Mouse (Mus musculus) forebrain, embryonic 15.5 days (tissue): ENCODE data around the gene Itga11. TPM values are rescaled to one million over a fixed set of nuclear protein-coding genes. Genes with fewer than 3 reads are reported as not detected.
"Not testable (repeated sequence)": the region's sequence is repeated elsewhere in the genome, so short reads cannot be mapped to it uniquely, and the experiment has no call there.

Source experiments
- ATAC-seq: fragments of 200-750 bp; cut with Nextera tagmentation; replicated peaks from 2 replicates; pipeline ENCODE4 v1.8.0; 2017; ENCODE audit warnings: mild to moderate bottlenecking, moderate TSS enrichment, moderate library complexity
- H3K27ac ChIP-seq: fragments of 300-500 bp; sonication (generic); replicated peaks from 2 replicates; pipeline ENCODE4 v1.5.1; 2015; ENCODE audit warnings: mild to moderate bottlenecking, inconsistent platforms
- H3K27me3 ChIP-seq: fragments of 300-500 bp; sonication (generic); 2 replicates; pipeline ENCODE4 v1.6.1; 2015; ENCODE audit warnings: inconsistent platforms
- H3K36me3 ChIP-seq: fragments of 300-500 bp; sonication (generic); 2 replicates; pipeline ENCODE4 v1.6.1; 2015; ENCODE audit warnings: mild to moderate bottlenecking, inconsistent platforms
- H3K4me1 ChIP-seq: fragments of 300-500 bp; sonication (generic); 2 replicates; pipeline ENCODE4 v1.6.1; 2015; ENCODE audit warnings: inconsistent platforms
- H3K4me2 ChIP-seq: fragments of 300-500 bp; sonication (generic); replicated peaks from 2 replicates; pipeline ENCODE4 v1.6.1; 2015; ENCODE audit warnings: mild to moderate bottlenecking, inconsistent platforms
- H3K4me3 ChIP-seq: fragments of 300-500 bp; sonication (generic); 2 replicates; pipeline ENCODE4 v1.5.1; 2015; ENCODE audit warnings: mild to moderate bottlenecking, inconsistent platforms
- H3K9ac ChIP-seq: fragments of 300-500 bp; sonication (generic); replicated peaks from 2 replicates; pipeline ENCODE4 v1.6.1; 2015; ENCODE audit warnings: mild to moderate bottlenecking, inconsistent platforms
- H3K9me3 ChIP-seq: fragments of 300-500 bp; sonication (generic); 2 replicates; pipeline ENCODE4 v1.6.1; 2016; ENCODE audit warnings: inconsistent platforms
- WGBS: fragments of 180-500 bp; shearing (Covaris S2); methylation state at CpG from one replicate; pipeline ENCODE4 v1.1.7; 2015; ENCODE audit warnings: mixed read lengths; 5-methylcytosine and 5-hydroxymethylcytosine counted together
- polyA plus RNA-seq: library from polyadenylated mRNA; unstranded; fragments of >200 nt; fragmentation: Nextera tagmentation; extraction: Ambion mirVana; gene quantifications from 2 replicates; pipeline ENCODE4 v1.2.1, GENCODE M21; 2015

Itga11 gene
- polyA plus RNA-seq, 1 experiment from 2014 or later: 0.90 TPM

- Histone ChIP-seq H3K27ac (peak overlapping the region; percentile 98), H3K4me2 (peak overlapping the region; percentile 73), H3K9me3 (no peaks in the 10 kb centered on the region), H3K36me3 (no peaks in the 10 kb centered on the region), H3K4me3 (peak overlapping the region; percentile 99), H3K27me3 (no peaks in the 10 kb centered on the region), H3K9ac (peak overlapping the region; percentile 98), H3K4me1 (peaks cover 39% of the 10 kb centered on the region)
- peak; percentile 36; the same call in 1 of the 2 replicates for ATAC-seq
- 8% methylated on average over 14 of the region's 14 CpGs for WGBS
Observed at GRCm38 (mm10) chr9:62812216-62813049, 134.8 kb downstream of the Itga11 start.

DNA sequence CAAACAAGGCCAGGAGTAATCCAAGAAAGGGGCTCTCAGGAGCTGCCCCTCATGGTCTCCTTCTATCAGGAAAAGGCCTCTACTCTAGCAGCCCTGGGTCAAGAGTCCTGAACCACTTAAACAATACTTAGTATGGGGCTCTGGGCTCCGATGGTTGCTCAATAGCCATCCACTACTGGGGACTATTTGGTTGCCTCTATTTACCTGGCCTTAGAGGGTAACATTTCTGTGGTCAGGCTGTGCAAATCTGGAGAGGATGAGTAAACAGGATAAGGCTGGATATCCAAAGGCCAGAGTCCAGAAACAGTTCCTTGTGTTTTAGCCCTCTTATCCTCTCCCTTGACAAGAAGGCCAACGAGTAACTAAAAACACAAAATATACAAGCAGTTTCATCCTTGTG lies 137.1 kb downstream of the Itga11 start:
- Histone ChIP-seq H3K27ac (no peak overlapping the region), H3K4me1 (peaks cover 25% of the 10 kb centered on the region), H3K4me2 (no peak overlapping the region), H3K27me3 (no peaks in the 10 kb centered on the region), H3K4me3 (no peak overlapping the region), H3K9me3 (no peaks in the 10 kb centered on the region), H3K9ac (no peak overlapping the region), H3K36me3 (no peaks in the 10 kb centered on the region)
- ATAC-seq: no peak
- WGBS: 83% methylated on average over 2 of the region's 2 CpGs

GRCm38 (mm10) chr9:62816323-62817098 lies 138.9 kb downstream of the Itga11 start:
- Histone ChIP-seq H3K4me2 (no peak overlapping the region), H3K36me3 (no peaks in the 10 kb centered on the region), H3K9ac (no peak overlapping the region), H3K4me3 (no peak overlapping the region), H3K4me1 (peaks cover 18% of the 10 kb centered on the region), H3K9me3 (no peaks in the 10 kb centered on the region), H3K27me3 (no peaks in the 10 kb centered on the region), H3K27ac (peak overlapping the region; percentile 17; the same call in 1 of the 2 replicates)
- WGBS: 83% methylated on average over 9 of the region's 9 CpGs
- ATAC-seq: no peak

- Histone ChIP-seq H3K4me3 (no peak overlapping the region), H3K4me2 (no peak overlapping the region), H3K27me3 (no peaks in the 10 kb centered on the region), H3K36me3 (no peaks in the 10 kb centered on the region), H3K9ac (no peak overlapping the region), H3K9me3 (no peaks in the 10 kb centered on the region), H3K27ac (peak overlapping the region; percentile 17), H3K4me1 (peaks cover 17% of the 10 kb centered on the region)
- 41% methylated on average over 12 of the region's 12 CpGs for WGBS
- ATAC-seq: peak; percentile 29; the same call in 1 of the 2 replicates
Observed at GRCm38 (mm10) chr9:62817099-62817571, 139.5 kb downstream of the Itga11 start.

- no peaks in the 10 kb centered on the region for H3K9me3 ChIP-seq
- no peaks in the 10 kb centered on the region for H3K27me3 ChIP-seq
- no peak overlapping the region for H3K9ac ChIP-seq
- no peak overlapping the region for H3K4me3 ChIP-seq
- ATAC-seq: no peak
- WGBS: 76% methylated on average over 4 of the region's 4 CpGs
- H3K27ac ChIP-seq: 0 out of 2 replicates have a peak overlapping the region, but pooled peaks have one; percentile 17
- H3K36me3 ChIP-seq: no peaks in the 10 kb centered on the region
- peaks cover 10% of the 10 kb centered on the region; the same call in 1 of the 2 replicates for H3K4me1 ChIP-seq
- H3K4me2 ChIP-seq: no peak overlapping the region
Observed at GRCm38 (mm10) chr9:62817828-62818614, 140.4 kb downstream of the Itga11 start.

GRCm38 (mm10) chr9:62819494-62819893 lies 141.9 kb downstream of the Itga11 start:
- H3K9me3 ChIP-seq: no peaks in the 10 kb centered on the region
- no peak for ATAC-seq
- H3K4me1 ChIP-seq: peaks cover 10% of the 10 kb centered on the region; the same call in 1 of the 2 replicates
- no peak overlapping the region for H3K4me3 ChIP-seq
- H3K27ac ChIP-seq: no peak overlapping the region
- H3K4me2 ChIP-seq: no peak overlapping the region
- H3K27me3 ChIP-seq: no peaks in the 10 kb centered on the region
- 91% methylated on average over 3 of the region's 3 CpGs for WGBS
- no peak overlapping the region for H3K9ac ChIP-seq
- H3K36me3 ChIP-seq: no peaks in the 10 kb centered on the region

- not testable (repeated sequence) for H3K36me3 ChIP-seq, H3K4me3 ChIP-seq, H3K27me3 ChIP-seq, H3K4me2 ChIP-seq, H3K9ac ChIP-seq, H3K27ac ChIP-seq, ATAC-seq, H3K9me3 ChIP-seq
- WGBS: 91% methylated on average over 6 of the region's 6 CpGs
- H3K4me1 ChIP-seq: peaks cover 10% of the 10 kb centered on the region; the same call in 1 of the 2 replicates
Observed at GRCm38 (mm10) chr9:62819910-62820309, 142.3 kb downstream of the Itga11 start.

DNA sequence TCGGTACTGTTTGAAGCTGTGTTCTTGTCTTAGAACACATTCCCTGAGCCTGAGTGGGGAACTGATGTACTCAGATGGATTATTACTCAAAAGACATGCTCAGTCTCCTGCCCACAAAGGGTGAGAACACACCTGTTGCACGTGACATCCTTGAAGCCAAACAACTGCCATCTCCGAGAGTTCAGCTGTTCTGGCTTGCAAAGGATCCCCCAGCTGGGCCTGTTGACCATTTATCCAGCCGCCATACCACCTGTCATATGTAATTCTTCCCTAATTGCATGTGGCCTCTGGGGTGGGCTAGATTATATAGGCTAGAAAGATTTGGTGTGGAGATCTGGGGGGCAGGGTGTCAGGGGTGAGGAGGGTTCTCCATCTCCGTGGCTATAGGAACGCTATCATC lies 143.2 kb downstream of the Itga11 start:
- 90% methylated on average over 6 of the region's 6 CpGs for WGBS

GRCm38 (mm10) chr9:62821811-62822210 lies 144.2 kb downstream of the Itga11 start:
- H3K36me3 ChIP-seq: no peaks in the 10 kb centered on the region
- peaks cover 13% of the 10 kb centered on the region for H3K4me1 ChIP-seq
- no peak overlapping the region for H3K9ac ChIP-seq
- H3K27me3 ChIP-seq: no peaks in the 10 kb centered on the region
- no peak for ATAC-seq
- WGBS: 97% methylated on average over 7 of the region's 7 CpGs
- no peak overlapping the region for H3K4me3 ChIP-seq
- H3K4me2 ChIP-seq: no peak overlapping the region
- no peaks in the 10 kb centered on the region for H3K9me3 ChIP-seq
- H3K27ac ChIP-seq: no peak overlapping the region

More for the DNA sequence above, 143.2 kb downstream of the Itga11 start:
- no peaks in the 10 kb centered on the region for H3K9me3 ChIP-seq
- no peak overlapping the region for H3K9ac ChIP-seq
- H3K4me3 ChIP-seq: no peak overlapping the region
- H3K27ac ChIP-seq: no peak overlapping the region
- no peaks in the 10 kb centered on the region for H3K36me3 ChIP-seq
- H3K4me1 ChIP-seq: peaks cover 10% of the 10 kb centered on the region; the same call in 1 of the 2 replicates
- H3K27me3 ChIP-seq: no peaks in the 10 kb centered on the region
- no peak for ATAC-seq
- no peak overlapping the region for H3K4me2 ChIP-seq

GRCm38 (mm10) chr9:62825791-62826393 lies 148.3 kb downstream of the Itga11 start:
- Histone ChIP-seq H3K4me2 (no peak overlapping the region), H3K4me1 (peaks cover 12% of the 10 kb centered on the region), H3K36me3 (no peaks in the 10 kb centered on the region), H3K4me3 (no peak overlapping the region), H3K9ac (no peak overlapping the region), H3K9me3 (no peaks in the 10 kb centered on the region), H3K27ac (peak overlapping the region; percentile 28; the same call in 1 of the 2 replicates), H3K27me3 (no peaks in the 10 kb centered on the region)
- WGBS: 3% methylated on average over 9 of the region's 9 CpGs
- no peak for ATAC-seq

- no peak for ATAC-seq
- H3K27ac ChIP-seq: no peak overlapping the region
- H3K27me3 ChIP-seq: no peaks in the 10 kb centered on the region
- H3K4me3 ChIP-seq: no peak overlapping the region
- H3K36me3 ChIP-seq: no peaks in the 10 kb centered on the region
- H3K4me2 ChIP-seq: no peak overlapping the region
- 7% methylated on average over 7 of the region's 7 CpGs for WGBS
- H3K4me1 ChIP-seq: peaks cover 12% of the 10 kb centered on the region
- no peak overlapping the region for H3K9ac ChIP-seq
- H3K9me3 ChIP-seq: no peaks in the 10 kb centered on the region
Observed at GRCm38 (mm10) chr9:62826456-62826855, 148.8 kb downstream of the Itga11 start.
